ENCODE assay signal across 9 mouse cellular contexts in the genomic region with DNA sequence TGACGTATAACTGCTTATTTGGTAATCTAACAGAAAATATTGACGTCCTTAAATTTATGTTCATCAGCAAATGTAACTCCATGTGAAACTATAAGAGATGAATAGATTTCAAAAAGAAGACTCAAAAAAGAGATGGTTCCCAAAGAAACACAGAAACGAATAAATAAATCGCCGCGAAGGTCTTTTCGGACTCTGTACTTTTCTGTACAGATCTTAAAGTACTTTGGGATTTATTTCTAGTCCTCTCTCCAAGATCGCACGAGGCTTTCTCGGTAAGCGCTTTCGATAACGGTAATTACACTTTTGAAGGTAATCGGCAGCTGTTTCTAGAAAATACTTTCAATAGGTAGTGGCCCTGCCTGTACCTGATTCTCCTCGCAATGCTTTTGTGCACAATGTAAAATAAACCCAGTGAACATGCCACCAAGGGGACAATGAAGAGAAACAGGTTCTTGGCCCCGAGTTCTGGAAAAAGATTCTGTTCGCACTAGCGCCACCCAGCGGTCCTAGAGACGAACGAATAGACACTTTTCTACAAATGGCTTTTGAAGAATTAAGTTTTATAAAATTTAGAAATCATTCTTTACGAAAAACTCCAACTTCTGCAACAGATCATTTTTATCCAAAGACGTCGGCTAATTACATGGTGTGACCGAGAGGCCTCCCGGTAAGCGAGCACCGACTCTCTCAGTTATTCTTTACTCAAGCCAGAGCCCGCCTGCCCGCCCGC. TPM values are rescaled to one million over a fixed set of nuclear protein-coding genes. Genes with fewer than 3 reads are reported as not detected.
A peak's percentile ranks its signal among the peaks of the same experiment; 100 is the strongest.
DNase-seq lines count a peak whose midpoint lies in the region; ATAC-seq and TF ChIP-seq lines count a peak whose summit lies in the region.
"Had no signal": no experiment of that assay in that cellular context is flagged by ENCODE, and none has a peak within 500 bp of the region (broad histone marks: within the 10 kb centered on the region; RNA-seq: fewer than 3 reads in every experiment).

No protein-coding gene starts in this region.

- peaks cover 0 to 13% of the 10 kb centered on the region in 2 experiments; a peak in 1 of 4 replicates for H3K4me1 ChIP-seq in ES-E14 (ENCODE audit: control insufficient read depth in 2 of 2, insufficient read depth in 2 of 2, low read length in 2 of 2, poor library complexity in 1 of 2)
- peaks cover 14% of the 10 kb centered on the region for H3K4me1 ChIP-seq in limb, embryonic 14.5 days (ENCODE audit: control insufficient read depth, insufficient read depth, low read length)
- H3K4me1 ChIP-seq in midbrain, embryonic 16.5 days (ENCODE audit: control insufficient read depth, insufficient read depth, low read length), result peaks cover 5% of the 10 kb centered on the region; the same call in 1 of the 2 replicates

- H3K27ac ChIP-seq in ES-E14 (ENCODE audit: insufficient read depth, low read depth, low read length, poor library complexity, severe bottlenecking), result no peak overlapping the region
- no peak overlapping the region for H3K27ac ChIP-seq in limb, embryonic 14.5 days (replicated peaks; ENCODE audit: low read depth, low read length)
- H3K27ac ChIP-seq in midbrain, embryonic 16.5 days (ENCODE audit: low read length), result 0 out of 2 replicates have a peak overlapping the region, but pooled peaks have one; percentile 28

- in situ Hi-C loops in ES-E14 (cut with MboI; ENCODE audit: low sequenced_read_pairs in 2 of 2, unreplicated experiment in 2 of 2), result loop anchor here (5.0 to 10.0 kb wide), 6 partner anchors 263 to 1008 kb away; a partner anchor contains a TSS

- no peak overlapping the region for H3K9ac ChIP-seq in ES-E14 (ENCODE audit: insufficient read depth, low read depth, low read length, poor library complexity, severe bottlenecking)
- no peak overlapping the region for H3K9ac ChIP-seq in limb, embryonic 14.5 days (ENCODE audit: low read depth, low read length, severe bottlenecking)
- no peak overlapping the region for H3K9ac ChIP-seq in midbrain, embryonic 16.5 days (ENCODE audit: low read depth, low read length)

- H3K4me2 ChIP-seq in limb, embryonic 14.5 days (replicated peaks; ENCODE audit: low read depth, low read length, severe bottlenecking), result peak overlapping the region; percentile 87
- peak overlapping the region; percentile 66 for H3K4me2 ChIP-seq in midbrain, embryonic 16.5 days (ENCODE audit: low read length)

- WGBS in limb, embryonic 14.5 days, result 2% methylated on average over 31 of the region's 31 CpGs
- 1% methylated on average over 31 of the region's 31 CpGs for WGBS in midbrain, embryonic 16.5 days

- H3K36me3 ChIP-seq in ES-E14 (ENCODE audit: control insufficient read depth, insufficient read depth, low read length, poor library complexity, severe bottlenecking), result no peaks in the 10 kb centered on the region
- no peaks in the 10 kb centered on the region for H3K36me3 ChIP-seq in limb, embryonic 14.5 days (ENCODE audit: control insufficient read depth, insufficient read depth, low read length)
- H3K36me3 ChIP-seq in midbrain, embryonic 16.5 days (ENCODE audit: control insufficient read depth, insufficient read depth, low read length), result no peaks in the 10 kb centered on the region

- H3K27me3 ChIP-seq in limb, embryonic 14.5 days (ENCODE audit: control insufficient read depth, insufficient read depth, low read length), result peaks cover 93% of the 10 kb centered on the region
- H3K27me3 ChIP-seq in midbrain, embryonic 16.5 days (ENCODE audit: control insufficient read depth, insufficient read depth, low read depth, low read length), result peaks cover 66% of the 10 kb centered on the region

- peak overlapping the region; percentile 57 to 68 for H3K4me3 ChIP-seq in ES-E14 (ENCODE audit: insufficient read depth in 1 of 2, low read depth in 1 of 2, low read length in 2 of 2, poor library complexity in 1 of 2, severe bottlenecking in 1 of 2)
- H3K4me3 ChIP-seq in limb, embryonic 14.5 days (replicated peaks; ENCODE audit: low read length), result peak overlapping the region; percentile 45
- H3K4me3 ChIP-seq in midbrain, embryonic 16.5 days (ENCODE audit: low read depth, low read length), result peak overlapping the region; percentile 45

- peak; percentile 66 for DNase-seq in heart, adult 11 months
- no peak for DNase-seq in heart, adult 8-10 months (ENCODE audit: low spot score)
- peak; percentile 86 for DNase-seq in ES-E14 (ENCODE audit: low read depth, low spot score)
- DNase-seq in embryo, embryonic 11 days, result peak; percentile 88
- DNase-seq in heart, postnatal 4 days, result peak; percentile 69
- peak; percentile 86 for DNase-seq in limb, embryonic 14.5 days (ENCODE audit: low spot score)
- no peak for DNase-seq in layer of hippocampus, postnatal 25 days (ENCODE audit: extremely low spot score in 1 of 2, low spot score in 1 of 2)

- no peak for TF ChIP-seq POLR2A in limb, embryonic 14.5 days (IDR thresholded peaks at IDR 0.05; ENCODE audit: borderline replicate concordance, extremely low read depth, insufficient read depth, insufficient read length)

- H3K9me3 ChIP-seq in ES-E14 (ENCODE audit: control insufficient read depth, insufficient read depth, low read depth, low read length), result no peaks in the 10 kb centered on the region
- H3K9me3 ChIP-seq in limb, embryonic 14.5 days (ENCODE audit: control insufficient read depth, low read length), result no peaks in the 10 kb centered on the region
- no peaks in the 10 kb centered on the region for H3K9me3 ChIP-seq in midbrain, embryonic 16.5 days (replicated peaks; ENCODE audit: control insufficient read depth, low read length, poor library complexity, severe bottlenecking)

- ATAC-seq in limb, embryonic 14.5 days (ENCODE audit: low FRiP score, low read depth), result no peak
- peak; percentile 36; the same call in 1 of the 2 replicates for ATAC-seq in midbrain, embryonic 16.5 days

TF ChIP-seq in ES-E14, 5 proteins besides CTCF, POLR2A, EP300 and RAD21:
- TF ChIP-seq CHD2 (IDR thresholded peaks at IDR 0.05; ENCODE audit: low read depth, low read length) (no peak), HCFC1 (IDR thresholded peaks at IDR 0.05; ENCODE audit: borderline replicate concordance, insufficient read depth, low read length) (no peak), ZNF384 (IDR thresholded peaks at IDR 0.05; ENCODE audit: low read depth, low read length) (no peak), MAFK (IDR thresholded peaks at IDR 0.05; ENCODE audit: insufficient read depth, low read depth, low read length) (no peak), ZC3H11A (IDR thresholded peaks at IDR 0.05; ENCODE audit: borderline replicate concordance, low read depth, low read length) (no peak)

RNA-seq across cellular contexts. Expression of a gene that starts 1.9 kb away (rescaled TPM):
- total RNA-seq in heart, adult 8-10 months (2022), result under 1 TPM in 1 of 4 experiments, not detected in 3; 0.14 TPM
- total RNA-seq in ES-E14 (2012; rRNA removed), result 0.16 and 0.36 TPM in 2 replicates
- total RNA-seq in heart, postnatal 4 days (2021), result not detected
- 0.06 TPM in 1 of 2 replicates, not detected in the other for polyA plus RNA-seq in limb, embryonic 14.5 days (2012; rRNA removed)
- 0.12 TPM in 1 of 2 replicates, not detected in the other for polyA plus RNA-seq in limb, embryonic 14.5 days (2014; fragmentation: Nextera tagmentation; extraction: Ambion mirVana)
- polyA plus RNA-seq in midbrain, embryonic 16.5 days (2015; fragmentation: Nextera tagmentation; extraction: Ambion mirVana), result 1.1 and 1.8 TPM in 2 replicates
- total RNA-seq in layer of hippocampus, postnatal 25 days (2021), result not detected
- polyA plus RNA-seq: spleen, adult 2 months had no signal

RNA-seq across cellular contexts. Expression of a gene that starts 19.1 kb away (rescaled TPM):
- not detected for total RNA-seq in heart, adult 8-10 months (2022)
- total RNA-seq in ES-E14 (2012; rRNA removed), result 0.11 and 0.18 TPM in 2 replicates
- total RNA-seq in heart, postnatal 4 days (2021), result under 1 TPM; 0.05 TPM
- 0.09 and 0.18 TPM in 2 replicates for polyA plus RNA-seq in limb, embryonic 14.5 days (2012; rRNA removed)
- polyA plus RNA-seq in limb, embryonic 14.5 days (2014; fragmentation: Nextera tagmentation; extraction: Ambion mirVana), result 0.10 and 0.47 TPM in 2 replicates
- 1.1 and 1.3 TPM in 2 replicates for polyA plus RNA-seq in midbrain, embryonic 16.5 days (2015; fragmentation: Nextera tagmentation; extraction: Ambion mirVana)
- under 1 TPM; 0.28 to 0.30 TPM for total RNA-seq in layer of hippocampus, postnatal 25 days (2021)

Comparison
In these comparisons a context has a peak if more than half of its experiments do, and no peak if none do; other contexts are left out.
1. DNase-seq: peak in heart, adult 11 months (single experiment), ES-E14 (single experiment), embryo, embryonic 11 days (single experiment), heart, postnatal 4 days (single experiment) and limb, embryonic 14.5 days (single experiment); none in heart, adult 8-10 months (single experiment) and layer of hippocampus, postnatal 25 days (0 of 2).
2. Peak in every context shown above with its lines, with median percentiles within 50 percentile points of each other: H3K4me3 ChIP-seq.